Mouse (Mus musculus) common myeloid progenitor, adult 5-6 weeks (primary cell): Measurements from ENCODE around the gene Fstl4. TPM values are rescaled to one million over a fixed set of nuclear protein-coding genes. Genes with fewer than 3 reads are reported as not detected.

ENCODE experiments used
- ATAC-seq: replicated peaks from 2 replicates; pipeline ENCODE4 v1.8.0; 2016; ENCODE audit warnings: low read depth, mild to moderate bottlenecking, moderate TSS enrichment, inconsistent platforms; ENCODE audit not compliant: poor library complexity, severe bottlenecking
- total RNA-seq: library from RNA; stranded (forward); fragments of 200-1000, 187-1606 nt; gene quantifications from 2 replicates; pipeline ENCODE4 v1.2.3, GENCODE M21; 2017

The Fstl4 gene
- total RNA-seq, result not detected in 2 replicates

DNA sequence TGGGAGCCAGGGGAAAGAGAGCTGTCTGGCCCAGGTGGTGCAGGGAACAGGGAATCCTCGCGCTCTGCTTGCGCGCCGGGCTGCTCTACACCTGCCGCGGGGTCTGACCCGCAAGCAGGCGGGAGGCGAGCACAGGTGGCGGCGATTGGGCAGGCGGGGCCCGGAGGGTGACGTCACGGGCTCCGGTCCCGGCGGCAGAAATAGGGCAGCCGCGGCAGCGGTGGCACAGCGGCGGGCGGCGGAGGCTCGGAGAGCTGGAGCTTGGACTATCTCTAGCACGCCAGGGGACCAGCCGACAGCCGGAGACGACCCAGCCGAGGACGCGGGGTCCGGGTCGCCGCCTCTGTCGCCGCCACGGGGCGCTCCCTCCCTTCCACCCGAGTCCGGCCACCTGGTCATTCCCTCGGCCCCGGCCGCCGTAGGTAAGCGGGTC lies at the start of gene Fstl4:
Fstl4 (plus strand) TSS at position 174 of the 433 bp plus-strand sequence.
- ATAC-seq, result no peak

DNA sequence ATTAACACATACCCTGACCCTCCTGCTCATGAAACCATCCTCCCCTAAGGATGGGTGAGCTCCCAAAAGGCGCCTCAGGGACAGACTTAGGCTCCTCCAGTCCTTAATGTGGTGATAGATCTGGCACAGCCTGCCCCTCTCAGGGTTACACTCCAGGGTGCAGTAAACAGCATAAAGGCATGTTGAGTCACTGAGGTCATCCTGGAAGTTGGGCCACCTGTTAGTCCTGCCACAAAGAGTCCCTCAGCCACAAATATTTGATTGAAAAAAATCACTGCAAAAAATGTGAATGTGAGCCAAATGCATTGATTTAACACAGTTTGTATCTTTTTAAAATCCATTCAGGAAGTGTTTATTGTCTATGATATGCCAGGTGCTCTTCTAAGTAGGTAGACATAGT lies 45.9 kb upstream of the Fstl4 start:
- ATAC-seq, result no peak

DNA sequence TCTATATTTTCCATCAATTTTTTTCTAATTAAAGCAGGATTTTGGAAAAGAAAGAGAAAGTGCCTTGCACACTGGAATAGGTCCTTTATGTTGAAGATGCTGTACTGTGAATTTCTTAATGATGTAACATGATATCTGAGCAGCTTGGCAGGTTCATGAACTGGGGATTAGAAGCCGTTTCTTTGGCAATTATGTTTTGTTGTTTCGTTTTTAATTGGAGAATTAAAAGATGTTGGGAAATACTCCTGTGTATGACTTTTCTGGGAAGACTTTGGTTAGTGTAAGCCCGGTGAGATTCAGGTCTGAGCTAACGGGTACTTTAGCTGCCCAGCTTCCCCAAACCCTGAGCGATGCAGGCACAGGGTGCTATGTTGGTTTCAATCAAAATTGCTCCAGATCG lies 43.3 kb upstream of the Fstl4 start:
- no peak for ATAC-seq

DNA sequence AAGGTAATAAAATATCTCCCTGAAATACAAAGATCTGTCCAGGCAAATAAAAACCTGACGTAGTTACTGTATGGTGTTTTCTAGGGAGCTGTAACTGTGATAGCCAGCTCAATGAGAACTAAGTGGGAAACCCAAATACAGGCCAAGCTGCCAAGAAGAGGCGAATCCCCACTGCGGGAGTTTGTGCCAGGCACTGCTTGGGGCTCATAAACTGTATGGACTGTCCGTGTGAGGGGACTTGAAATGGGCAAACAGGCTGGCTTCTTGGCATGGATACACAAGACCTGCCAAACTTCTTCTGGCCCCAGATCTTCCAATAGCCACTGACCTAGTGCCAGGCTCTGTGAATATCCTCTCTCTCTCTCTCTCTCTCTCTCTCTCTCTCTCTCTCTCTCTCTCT lies 41.7 kb upstream of the Fstl4 start:
- ATAC-seq, result no peak

DNA sequence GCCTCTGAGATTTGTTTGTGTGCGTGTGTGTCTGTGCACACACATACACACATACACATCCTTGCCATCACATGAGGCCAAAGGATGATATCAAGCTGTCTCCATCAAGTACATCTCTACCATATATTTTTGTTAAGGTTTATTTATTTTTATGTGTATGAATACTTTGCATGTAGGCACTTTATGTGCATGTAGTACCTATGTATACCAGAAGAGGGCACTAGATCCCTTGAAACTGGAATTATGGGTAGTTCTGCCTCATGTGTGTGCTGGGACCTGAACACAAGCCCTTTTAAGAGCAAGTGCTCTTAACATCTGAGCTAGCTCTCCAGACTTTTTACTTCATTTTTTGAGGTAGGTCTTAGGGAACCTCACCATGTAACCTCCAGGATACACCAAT lies 38.4 kb upstream of the Fstl4 start:
- no peak for ATAC-seq

DNA sequence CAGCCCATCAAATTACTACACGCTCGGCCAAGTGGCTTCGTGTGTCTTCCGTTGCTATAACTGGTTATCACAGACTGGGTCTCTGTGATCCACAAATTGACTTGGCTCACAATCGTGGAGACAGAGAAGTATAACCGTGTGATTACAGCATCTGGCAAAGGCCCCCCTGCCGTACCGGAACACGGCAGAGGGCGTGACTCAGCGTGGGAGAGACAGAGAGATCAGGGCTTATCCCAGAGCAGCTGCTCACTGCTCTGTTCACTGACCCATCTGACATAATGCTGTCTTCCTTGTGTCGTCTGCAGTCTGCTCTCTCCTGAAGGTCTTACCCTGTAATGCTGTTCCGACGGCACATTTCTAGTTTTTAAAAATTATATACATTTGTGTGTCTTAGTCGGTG lies 36.0 kb upstream of the Fstl4 start:
- no peak for ATAC-seq

DNA sequence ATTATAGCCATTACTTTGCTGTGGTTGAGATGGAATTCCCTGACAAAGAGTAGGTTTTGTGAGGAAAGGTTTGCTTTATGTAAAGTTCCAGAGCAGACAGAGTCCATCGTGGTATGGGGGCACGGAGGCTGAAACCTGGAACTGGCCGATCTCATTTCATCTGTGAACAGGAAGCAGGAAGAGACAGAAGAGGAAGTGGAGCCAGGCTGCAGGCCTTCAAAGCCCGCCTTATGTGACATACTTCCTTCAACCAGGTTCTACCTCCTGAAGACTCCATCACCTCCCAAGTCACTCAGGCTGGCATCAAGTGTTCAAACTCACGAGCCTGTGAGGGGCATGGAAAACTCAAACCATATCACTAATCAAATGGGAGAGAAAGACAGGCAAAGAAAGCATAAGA lies 34.5 kb upstream of the Fstl4 start:
- no peak for ATAC-seq

DNA sequence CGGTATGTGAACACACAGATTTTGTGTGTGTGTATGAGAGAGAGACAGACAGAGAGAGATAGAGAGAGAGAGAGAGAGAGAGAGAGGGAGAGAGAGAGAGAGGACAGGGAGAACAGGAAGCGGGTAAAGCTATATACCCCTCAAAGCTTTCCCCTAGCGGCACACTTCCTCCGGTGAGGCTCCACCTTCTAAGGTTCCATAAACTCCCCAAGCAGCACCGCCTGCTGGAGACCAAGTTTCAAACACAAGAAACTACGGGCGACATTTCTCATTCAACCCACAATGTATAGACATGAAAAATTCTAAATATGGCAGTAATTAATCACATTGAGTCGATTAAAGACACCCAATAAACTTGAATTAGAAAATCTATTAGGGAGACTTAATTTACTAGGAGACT lies 32.5 kb upstream of the Fstl4 start:
- no peak for ATAC-seq

DNA sequence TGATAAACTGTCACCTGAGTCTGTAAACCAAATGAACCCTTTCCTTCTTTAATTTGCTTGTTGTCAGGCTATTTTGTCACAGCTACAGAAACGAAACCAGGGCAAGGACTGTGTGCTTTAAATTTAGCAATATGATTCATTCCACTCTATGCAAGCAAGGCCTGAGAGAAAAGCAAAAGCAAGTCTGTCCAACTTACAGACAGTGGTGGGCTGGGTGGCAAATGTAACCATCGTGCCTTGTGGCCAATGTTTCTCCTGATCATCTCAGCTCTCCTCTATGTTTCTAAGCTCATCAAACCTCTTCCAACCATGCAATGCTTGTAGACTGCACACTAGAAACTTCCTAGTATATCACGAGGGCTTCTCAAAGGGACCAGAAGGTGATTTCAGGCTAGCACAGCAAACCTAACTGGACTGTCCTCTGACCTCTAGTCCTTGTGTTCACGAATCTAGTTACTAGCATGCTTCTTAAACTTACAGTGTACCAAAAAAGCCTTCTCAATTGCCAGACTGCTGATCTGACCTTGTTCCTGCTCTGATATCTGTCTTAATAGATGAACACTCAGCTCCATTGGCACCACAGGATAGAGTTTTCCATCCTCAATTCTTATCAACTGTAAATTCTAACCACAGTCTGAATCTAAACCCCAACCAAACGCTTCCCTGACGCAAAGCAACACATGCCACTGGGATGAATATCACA lies 29.8 kb upstream of the Fstl4 start:
- ATAC-seq, result no peak

DNA sequence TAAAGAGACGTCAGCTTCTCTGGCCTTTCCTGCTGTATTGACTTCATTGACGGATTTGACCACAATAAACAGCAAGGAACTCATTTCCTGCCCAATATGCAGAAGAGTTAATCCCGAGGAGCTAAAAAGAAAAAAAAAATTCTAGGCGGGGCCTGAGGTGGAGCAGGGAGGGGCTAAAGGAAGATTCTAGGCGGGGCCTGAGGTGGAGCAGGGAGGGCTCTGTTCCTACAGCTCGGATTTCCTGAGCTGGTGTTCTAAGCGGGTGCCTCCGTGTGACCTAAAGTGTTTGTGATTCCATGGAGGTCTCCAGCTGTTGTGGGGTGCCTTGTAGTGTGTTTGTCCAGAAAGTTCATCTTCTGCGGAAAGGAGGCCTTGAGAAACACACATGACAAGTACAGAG lies 25.2 kb upstream of the Fstl4 start:
- no peak for ATAC-seq

DNA sequence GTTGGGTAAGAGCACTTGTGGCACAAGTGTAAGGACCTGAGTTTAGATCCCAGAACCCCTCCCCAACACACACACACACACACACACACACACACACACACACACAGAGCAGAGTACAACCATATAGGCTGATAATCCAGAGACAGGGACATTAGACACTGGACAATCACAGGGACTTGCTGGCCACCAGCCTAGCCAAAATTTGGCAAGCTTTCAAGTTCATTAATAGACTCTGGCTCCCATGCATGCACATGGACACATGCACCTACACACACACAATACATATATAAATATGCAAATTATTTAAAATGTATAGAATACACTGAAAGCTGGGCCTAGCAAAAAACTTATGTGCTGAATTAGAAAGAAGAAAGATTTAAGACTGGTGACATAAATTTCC lies 24.0 kb upstream of the Fstl4 start:
- no peak for ATAC-seq

DNA sequence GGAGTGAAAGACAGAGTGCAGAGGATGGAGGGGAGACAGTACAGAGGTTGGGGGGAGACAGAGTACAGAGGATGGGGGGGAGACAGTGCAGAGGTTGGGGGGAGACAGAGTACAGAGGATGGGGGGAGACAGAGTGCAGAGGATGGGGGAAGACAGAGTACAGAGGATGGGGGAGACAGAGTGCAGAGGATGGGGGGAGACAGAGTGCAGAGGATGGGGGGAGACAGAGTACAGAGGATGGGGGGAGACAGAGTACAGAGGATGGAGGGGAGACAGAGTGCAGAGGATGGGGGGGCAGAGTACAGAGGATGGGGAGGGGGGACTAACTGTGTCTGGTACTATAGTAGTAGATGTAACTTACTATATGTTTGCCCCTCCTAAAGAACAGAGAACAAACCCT lies 20.5 kb upstream of the Fstl4 start:
- no peak for ATAC-seq

DNA sequence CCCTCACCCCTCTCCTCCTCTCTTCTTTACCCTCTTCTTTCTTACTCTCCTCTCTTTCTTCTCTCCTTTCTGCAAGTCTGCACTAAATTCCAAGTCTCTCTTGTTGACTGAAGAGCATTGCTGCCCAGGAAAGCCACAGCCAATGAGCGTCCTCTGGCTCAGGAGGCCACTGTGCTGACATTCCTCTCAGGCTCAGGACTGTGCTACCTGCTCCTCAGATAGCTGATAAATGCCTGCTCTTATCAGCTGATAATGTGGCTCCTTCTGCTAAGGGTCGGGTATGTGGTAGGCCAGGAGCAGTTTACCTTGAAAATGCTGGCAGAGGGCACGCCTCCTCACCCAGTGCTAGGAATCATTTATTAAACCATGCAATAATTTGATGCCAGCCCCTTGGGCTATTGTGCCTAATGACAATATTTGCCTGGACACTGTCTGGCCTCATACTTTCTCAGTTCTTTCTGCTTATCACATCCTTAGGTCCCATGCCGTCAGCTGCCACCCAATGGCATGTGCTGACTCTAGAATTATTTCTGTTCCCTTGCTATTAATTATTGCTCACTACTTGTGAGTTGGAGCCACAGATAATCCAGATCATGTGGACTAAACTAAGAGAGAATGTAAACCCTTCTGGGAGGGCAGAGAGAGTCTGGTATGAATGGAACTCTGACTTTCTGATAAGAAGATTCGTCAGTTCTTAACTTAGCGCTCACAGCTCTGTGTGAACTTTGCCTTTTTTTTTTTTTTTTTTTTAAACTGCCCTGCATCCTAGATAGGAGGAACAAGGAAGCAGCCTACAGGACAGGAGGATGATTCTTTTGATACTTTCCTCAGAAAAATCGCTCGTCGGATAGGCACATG lies 19.6 kb upstream of the Fstl4 start:
- no peak for ATAC-seq

DNA sequence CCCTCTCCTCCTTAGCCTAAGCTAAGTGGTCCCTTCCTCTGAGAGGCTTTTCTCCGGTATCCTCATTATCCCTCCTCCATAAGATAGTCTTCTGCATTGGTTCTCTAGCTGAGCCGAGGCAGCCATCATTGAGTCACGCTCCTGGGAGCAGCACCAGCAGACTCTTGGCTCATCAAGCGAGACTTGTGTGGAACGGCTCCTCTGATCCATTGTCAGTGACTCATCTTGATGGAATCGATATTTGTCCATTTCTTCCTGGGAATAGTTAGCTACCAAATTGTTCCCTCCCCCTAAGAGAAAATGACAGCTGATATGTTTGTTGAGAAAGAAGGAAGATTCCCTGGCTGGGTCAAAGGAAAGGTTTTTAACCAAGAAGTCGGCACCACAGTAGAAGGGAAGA lies 17.2 kb upstream of the Fstl4 start:
- no peak for ATAC-seq

DNA sequence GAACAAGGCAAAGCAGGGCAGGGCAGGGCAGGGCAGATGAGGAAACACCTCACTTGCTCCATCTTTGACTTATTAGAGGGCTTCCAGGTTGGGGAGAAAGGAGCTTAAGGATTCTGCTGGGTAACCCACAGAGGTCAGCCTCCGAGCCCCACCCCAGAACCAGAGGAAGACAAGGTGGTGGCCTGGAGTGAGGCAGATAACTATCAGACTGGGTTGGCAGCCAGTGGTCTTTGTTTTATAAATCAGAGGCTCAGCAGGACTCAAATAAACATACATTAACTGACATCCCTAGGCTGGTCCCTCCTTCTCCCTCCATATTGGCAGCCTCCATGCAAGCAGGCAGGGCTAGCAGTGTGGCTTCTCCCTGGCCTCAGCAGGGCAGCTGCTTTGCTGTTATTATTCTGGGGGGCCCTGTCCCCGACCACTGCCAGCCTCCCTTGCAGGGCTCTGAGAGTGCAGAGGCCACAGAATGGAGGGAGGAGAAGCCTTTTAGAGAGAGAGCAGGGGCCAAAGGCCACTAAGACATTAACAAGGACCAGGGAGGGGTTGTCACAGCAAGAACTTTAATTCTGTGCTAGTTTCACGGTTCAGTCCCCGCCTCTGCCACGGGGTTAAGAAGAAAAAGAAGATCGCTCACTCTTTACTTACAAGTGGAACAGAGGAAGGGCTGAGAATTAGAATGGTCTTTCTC lies 16.5 kb upstream of the Fstl4 start:
- no peak for ATAC-seq

DNA sequence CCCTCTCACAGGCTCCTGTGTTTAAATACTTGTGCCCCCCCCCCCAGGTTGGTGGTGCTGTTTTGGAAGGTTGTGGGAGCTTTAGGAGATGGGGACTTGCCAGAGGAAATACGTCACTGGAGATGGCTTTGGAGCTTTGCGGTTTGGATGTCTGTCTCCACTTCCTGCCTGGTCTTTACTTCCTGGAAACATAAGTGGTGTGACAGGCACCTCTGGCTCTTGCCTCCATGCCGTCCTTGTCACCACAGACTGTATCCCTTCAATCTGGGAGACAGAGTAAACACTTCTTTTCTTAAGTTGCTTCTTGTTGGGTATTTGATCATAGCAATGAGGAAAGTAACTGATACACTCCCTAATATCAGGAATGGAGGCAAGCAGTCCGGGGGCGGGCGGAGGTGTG lies 14.4 kb upstream of the Fstl4 start:
- 0 out of 2 replicates have a peak, but pooled peaks have one; percentile 22 for ATAC-seq

DNA sequence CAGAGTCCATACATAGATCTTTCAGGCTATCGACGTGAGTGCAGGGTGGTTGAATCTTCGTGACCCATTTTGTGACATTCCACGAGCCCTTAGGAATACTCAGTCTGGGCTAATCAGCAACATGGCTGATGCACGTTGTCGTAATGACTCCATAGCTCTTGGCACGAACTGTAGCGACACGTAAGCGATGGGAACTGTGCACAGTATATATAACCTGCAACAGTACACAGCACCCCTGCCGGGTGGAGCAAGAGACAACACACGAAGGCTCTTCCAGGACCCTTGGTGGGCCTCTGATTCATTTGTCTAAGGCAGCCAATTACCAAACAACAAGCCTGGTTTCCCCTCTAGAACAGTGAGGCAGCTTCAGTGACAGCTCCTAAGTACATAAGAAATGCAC lies 11.9 kb upstream of the Fstl4 start:
- no peak for ATAC-seq

DNA sequence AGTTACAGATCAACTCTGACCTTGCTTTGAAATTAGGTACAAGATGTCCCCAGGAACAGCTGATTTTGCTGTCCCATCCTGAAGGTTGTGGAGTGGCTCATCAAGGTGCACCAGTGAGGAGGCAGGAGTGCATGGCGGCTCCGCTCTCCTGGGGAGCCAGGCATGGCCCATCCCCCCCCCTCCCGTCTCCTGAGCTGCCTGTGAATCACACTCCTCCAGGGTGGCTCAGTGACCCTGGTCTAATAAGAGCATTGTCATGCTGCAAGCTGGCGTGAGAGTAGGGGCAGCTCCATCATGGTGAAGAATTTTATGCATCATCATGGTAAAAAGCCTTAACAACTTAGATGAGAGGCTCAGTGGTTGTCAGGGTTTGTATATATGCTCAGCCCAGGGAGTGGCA lies 11.2 kb upstream of the Fstl4 start:
- no peak for ATAC-seq

DNA sequence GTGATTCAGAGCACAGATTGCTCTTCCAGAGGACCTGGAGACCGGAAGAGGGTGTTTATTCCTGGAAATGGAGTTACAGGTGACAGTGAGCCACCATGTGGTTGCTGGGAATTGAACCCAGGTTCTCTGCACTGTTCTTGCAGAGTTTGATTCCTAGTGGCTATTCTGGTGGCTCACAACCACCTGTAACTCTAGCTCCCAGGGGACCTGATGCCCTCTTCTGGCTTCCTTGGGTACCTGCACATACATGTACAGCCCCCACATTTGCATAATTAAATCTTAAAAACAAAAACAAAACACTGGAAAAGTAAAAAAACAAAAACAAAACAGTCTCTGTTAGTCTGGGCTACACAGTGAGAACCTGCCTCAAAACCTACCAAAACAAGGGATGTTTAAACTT lies 2.6 kb upstream of the Fstl4 start:
- no peak for ATAC-seq

DNA sequence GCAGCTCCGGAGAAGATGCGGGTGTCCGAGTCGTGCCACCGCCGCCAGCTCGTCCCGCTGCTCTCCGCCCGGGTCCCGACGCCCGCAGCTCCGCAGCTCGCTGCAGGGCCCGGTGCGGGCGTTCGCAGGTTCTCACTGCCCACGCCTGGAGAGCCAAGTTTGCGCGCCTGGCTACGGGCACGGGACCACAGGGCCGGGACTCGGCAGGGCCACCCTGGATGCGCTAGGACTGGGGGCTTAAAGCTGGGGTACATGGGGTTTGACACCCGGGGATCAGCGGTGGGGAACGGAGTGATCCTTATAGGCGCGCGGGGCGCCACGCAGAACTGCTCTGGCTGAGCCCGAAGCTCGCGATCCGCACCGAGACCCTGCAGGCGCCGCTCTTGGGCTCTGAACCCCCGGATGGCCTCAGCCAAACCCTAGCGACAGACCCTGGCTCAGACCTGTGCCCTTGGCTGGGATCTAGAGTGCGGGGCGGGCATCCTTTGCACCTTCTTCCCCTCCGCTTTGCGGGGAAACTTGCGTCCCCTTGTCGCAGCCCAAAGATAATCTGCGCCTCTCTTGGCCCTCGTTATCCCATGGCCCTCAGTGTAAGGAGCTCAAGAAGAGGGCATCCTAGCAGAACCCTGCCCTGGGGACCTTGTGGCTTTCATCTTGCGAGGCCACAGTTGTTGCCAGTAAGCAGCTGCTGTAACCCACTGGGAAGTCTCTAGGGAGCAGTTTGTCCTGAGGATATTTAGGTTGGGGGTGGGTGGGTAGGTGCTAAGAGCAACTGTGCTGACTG lies 652 bp downstream of the Fstl4 start:
- no peak for ATAC-seq
